Mouse (Mus musculus) ES-Bruce4 (cell line): ENCODE results near the gene Nisch.

ENCODE experiments used
- CTCF ChIP-seq: IDR thresholded peaks from one replicate; pipeline ENCODE4 v1.8.1; 2011; ENCODE audit warnings: low read depth, low read length
- EP300 ChIP-seq: IDR thresholded peaks from 2 replicates; pipeline ENCODE4 v1.6.1; 2011; ENCODE audit warnings: low read depth, low read length; ENCODE audit not compliant: insufficient read depth
- POLR2A ChIP-seq: IDR thresholded peaks from one replicate; pipeline ENCODE4 v1.8.1; 2011; ENCODE audit warnings: low read length; ENCODE audit not compliant: insufficient read depth

DNA sequence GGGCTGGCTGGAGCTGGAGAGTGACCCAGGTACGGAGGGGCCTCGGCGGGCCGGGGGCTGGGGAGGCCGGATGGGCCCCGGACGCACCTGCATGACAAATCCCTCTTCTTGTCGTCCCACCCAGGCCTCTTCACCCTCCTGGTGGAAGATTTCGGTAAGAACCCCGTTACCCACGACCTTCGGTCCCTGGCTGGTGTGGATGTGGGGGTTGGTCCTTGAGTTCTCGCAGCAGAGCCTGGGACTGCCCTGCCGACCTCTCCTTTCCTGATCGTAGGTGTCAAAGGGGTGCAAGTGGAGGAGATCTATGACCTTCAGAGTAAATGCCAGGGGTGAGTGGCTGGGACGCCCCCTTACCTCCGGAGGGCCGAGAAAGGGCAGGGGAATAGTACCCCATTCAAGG lies 34.9 kb upstream of the Nisch start:
- TF ChIP-seq POLR2A (no peak), CTCF (no peak), EP300 (no peak)
